7 mouse cellular contexts compared by ENCODE assay signal in the genomic region with DNA sequence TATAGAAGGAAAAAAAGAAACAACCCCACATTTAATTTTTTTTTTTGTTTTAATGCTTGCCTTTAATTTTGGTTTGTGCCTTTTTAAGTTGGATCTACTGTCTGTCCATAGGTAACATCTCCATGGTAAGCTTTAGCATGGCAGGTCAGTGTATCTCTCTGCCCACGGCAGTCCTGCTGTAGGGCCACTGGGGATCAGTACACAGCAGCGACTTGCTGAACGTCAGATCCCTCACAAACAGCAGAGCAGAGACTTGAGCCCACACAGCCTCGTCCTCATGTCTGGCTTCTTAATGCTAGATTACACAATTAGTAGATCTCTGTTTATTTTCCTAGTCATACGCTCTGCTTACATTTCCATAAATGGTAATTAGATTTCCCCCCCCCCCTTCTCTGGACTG.
"Had no signal": no experiment of that assay in that cellular context is flagged by ENCODE, and none has a peak within 500 bp of the region (broad histone marks: within the 10 kb centered on the region; RNA-seq: fewer than 3 reads in every experiment).

No protein-coding gene starts in this region.

- H3K27ac ChIP-seq: left cerebral cortex, adult 2 months; limb, embryonic 15.5 days; midbrain, embryonic 13.5 days; stomach, embryonic 15.5 days had no signal

- H3K36me3 ChIP-seq: limb, embryonic 15.5 days; midbrain, embryonic 13.5 days; stomach, embryonic 15.5 days had no signal

- H3K27me3 ChIP-seq: limb, embryonic 15.5 days; midbrain, embryonic 13.5 days; stomach, embryonic 15.5 days had no signal

- H3K9me3 ChIP-seq: limb, embryonic 15.5 days; midbrain, embryonic 13.5 days; stomach, embryonic 15.5 days had no signal

- H3K4me3 ChIP-seq: left cerebral cortex, adult 2 months; limb, embryonic 15.5 days; midbrain, embryonic 13.5 days; stomach, embryonic 15.5 days had no signal

- H3K4me2 ChIP-seq: limb, embryonic 15.5 days; midbrain, embryonic 13.5 days; stomach, embryonic 15.5 days had no signal

- DNase-seq: kidney, adult 8-10 months; kidney, postnatal 25 days; right cerebral cortex, postnatal 14 days had no signal

- H3K9ac ChIP-seq: limb, embryonic 15.5 days; midbrain, embryonic 13.5 days; stomach, embryonic 15.5 days had no signal

- ATAC-seq: midbrain, embryonic 13.5 days had no signal
